Comparison of ENCODE assay signal across 22 mouse cellular contexts in genomic region chr15:77146942-77147341, GRCm38 (mm10).
DNase-seq lines count a peak whose midpoint lies in the region; ATAC-seq lines count a peak whose summit lies in the region.
"Had no signal": no experiment of that assay in that cellular context is flagged by ENCODE, and none has a peak within 500 bp of the region (broad histone marks: within the 10 kb centered on the region; RNA-seq: fewer than 3 reads in every experiment).

No protein-coding gene starts in this region.

- no peaks in the 10 kb centered on the region for H3K36me3 ChIP-seq in midbrain, embryonic 15.5 days (replicated peaks)
- H3K36me3 ChIP-seq in midbrain, embryonic 14.5 days (ENCODE audit: control insufficient read depth, insufficient read depth, low read length): no peaks in the 10 kb centered on the region; the same call in 1 of the 2 replicates
- H3K36me3 ChIP-seq in neural tube, embryonic 13.5 days: no peaks in the 10 kb centered on the region
- H3K36me3 ChIP-seq: embryonic facial prominence, embryonic 13.5 days; embryonic facial prominence, embryonic 15.5 days; forebrain, embryonic 12.5 days had no signal

- H3K9me3 ChIP-seq in midbrain, embryonic 15.5 days: no peaks in the 10 kb centered on the region
- H3K9me3 ChIP-seq in midbrain, embryonic 14.5 days (ENCODE audit: control insufficient read depth, low read length): no peaks in the 10 kb centered on the region
- no peaks in the 10 kb centered on the region for H3K9me3 ChIP-seq in neural tube, embryonic 13.5 days
- H3K9me3 ChIP-seq: embryonic facial prominence, embryonic 13.5 days; embryonic facial prominence, embryonic 15.5 days; forebrain, embryonic 10.5 days; forebrain, embryonic 12.5 days had no signal

- DNase-seq in midbrain, embryonic 14.5 days: no peak
- DNase-seq in neural tube, embryonic 10.5 days (ENCODE audit: extremely low spot score, low spot score): no peak
- no peak for DNase-seq in thymus, adult 18-20 months
- DNase-seq: adrenal gland, adult 2 months; adrenal gland, postnatal 10 days; adrenal gland, postnatal 25 days; cerebellum, adult 11 months; cerebellum, adult 18-20 months; cerebellum, adult 8-10 months; cerebellum, adult 9-11 months; cerebellum, postnatal 14 days; cerebellum, postnatal 36 days; embryo, embryonic 11 days had no signal

- H3K27me3 ChIP-seq in midbrain, embryonic 15.5 days (replicated peaks): no peaks in the 10 kb centered on the region
- no peaks in the 10 kb centered on the region for H3K27me3 ChIP-seq in midbrain, embryonic 14.5 days (ENCODE audit: control insufficient read depth, insufficient read depth, low read length)
- H3K27me3 ChIP-seq in neural tube, embryonic 13.5 days: no peaks in the 10 kb centered on the region
- H3K27me3 ChIP-seq: embryonic facial prominence, embryonic 13.5 days; embryonic facial prominence, embryonic 15.5 days; forebrain, embryonic 12.5 days had no signal

- no peak overlapping the region for H3K27ac ChIP-seq in midbrain, embryonic 15.5 days
- no peak overlapping the region for H3K27ac ChIP-seq in midbrain, embryonic 14.5 days (replicated peaks; ENCODE audit: low read depth, low read length)
- H3K27ac ChIP-seq in neural tube, embryonic 13.5 days (replicated peaks): no peak overlapping the region
- H3K27ac ChIP-seq: embryonic facial prominence, embryonic 13.5 days; embryonic facial prominence, embryonic 15.5 days; forebrain, embryonic 10.5 days; forebrain, embryonic 12.5 days had no signal

- H3K4me3 ChIP-seq in midbrain, embryonic 15.5 days: no peak overlapping the region
- no peak overlapping the region for H3K4me3 ChIP-seq in midbrain, embryonic 14.5 days (replicated peaks; ENCODE audit: low read depth, low read length)
- H3K4me3 ChIP-seq in neural tube, embryonic 13.5 days: no peak overlapping the region
- H3K4me3 ChIP-seq: embryonic facial prominence, embryonic 13.5 days; embryonic facial prominence, embryonic 15.5 days; erythroblast, embryonic 14.5 days; forebrain, embryonic 10.5 days; forebrain, embryonic 12.5 days had no signal

- no peak overlapping the region for H3K9ac ChIP-seq in midbrain, embryonic 15.5 days
- H3K9ac ChIP-seq in midbrain, embryonic 14.5 days (replicated peaks; ENCODE audit: low read length): no peak overlapping the region
- no peak overlapping the region for H3K9ac ChIP-seq in neural tube, embryonic 13.5 days
- H3K9ac ChIP-seq: embryonic facial prominence, embryonic 13.5 days; embryonic facial prominence, embryonic 15.5 days; forebrain, embryonic 12.5 days had no signal

- 86% methylated on average over 4 of the region's 4 CpGs for WGBS in midbrain, embryonic 15.5 days
- 89% methylated on average over 4 of the region's 4 CpGs for WGBS in midbrain, embryonic 14.5 days
- 87% methylated on average over 4 of the region's 4 CpGs for WGBS in neural tube, embryonic 13.5 days

- peaks cover 76% of the 10 kb centered on the region for H3K4me1 ChIP-seq in midbrain, embryonic 15.5 days
- H3K4me1 ChIP-seq in midbrain, embryonic 14.5 days (ENCODE audit: control insufficient read depth, insufficient read depth, low read length): peaks cover 53% of the 10 kb centered on the region
- H3K4me1 ChIP-seq in neural tube, embryonic 13.5 days (replicated peaks): peaks cover 91% of the 10 kb centered on the region

- peak overlapping the region; percentile 11; the same call in 1 of the 2 replicates for H3K4me2 ChIP-seq in midbrain, embryonic 15.5 days
- H3K4me2 ChIP-seq in midbrain, embryonic 14.5 days (ENCODE audit: low read length): no peak overlapping the region; the same call in 1 of the 2 replicates
- H3K4me2 ChIP-seq in neural tube, embryonic 13.5 days: 0 out of 2 replicates have a peak overlapping the region, but pooled peaks have one; percentile 5
- H3K4me2 ChIP-seq: embryonic facial prominence, embryonic 13.5 days; embryonic facial prominence, embryonic 15.5 days; forebrain, embryonic 12.5 days had no signal

- no peak for ATAC-seq in midbrain, embryonic 15.5 days (replicated peaks)
- no peak for ATAC-seq in midbrain, embryonic 14.5 days (ENCODE audit: low FRiP score, low TSS enrichment)
- no peak for ATAC-seq in neural tube, embryonic 13.5 days (ENCODE audit: low read depth)
- ATAC-seq: forebrain, embryonic 14.5 days; forebrain, embryonic 16.5 days had no signal
